Mouse (Mus musculus) hindbrain, postnatal 0 days (tissue): ENCODE data around the gene Tmppe. TPM values are rescaled to one million over a fixed set of nuclear protein-coding genes. Genes with fewer than 3 reads are reported as not detected.

ENCODE experiments used
- ATAC-seq: fragments of 200-750 bp; cut with Nextera tagmentation; 2 replicates; pipeline ENCODE4 v1.8.0; 2017; ENCODE audit warnings: mild to moderate bottlenecking, moderate TSS enrichment, moderate library complexity
- DNase-seq: peaks from one replicate; pipeline ENCODE4 v3.0.0-alpha.2; 2015; ENCODE audit warnings: low spot score
- H3K27ac ChIP-seq: fragments of 300-500 bp; sonication (generic); 2 replicates; pipeline ENCODE4 v1.5.1; 2014; ENCODE audit warnings: mild to moderate bottlenecking
- H3K27me3 ChIP-seq: fragments of 300-500 bp; sonication (generic); 2 replicates; pipeline ENCODE4 v1.6.1; 2014; ENCODE audit warnings: low read length, mixed read lengths; ENCODE audit not compliant: insufficient read depth
- H3K36me3 ChIP-seq: fragments of 300-500 bp; sonication (generic); 2 replicates; pipeline ENCODE4 v1.6.1; 2014; ENCODE audit warnings: low read length, mixed read lengths; ENCODE audit not compliant: insufficient read depth
- H3K4me1 ChIP-seq: fragments of 300-500 bp; sonication (generic); 2 replicates; pipeline ENCODE4 v1.6.1; 2014; ENCODE audit warnings: antibody characterized with exemption, low read length, mixed read lengths; ENCODE audit not compliant: insufficient read depth
- H3K4me2 ChIP-seq: fragments of 300-500 bp; sonication (generic); 2 replicates; pipeline ENCODE4 v1.6.1; 2014; ENCODE audit warnings: low read depth, mild to moderate bottlenecking, low read length, moderate library complexity, mixed read lengths
- H3K4me3 ChIP-seq: fragments of 300-500 bp; sonication (generic); 2 replicates; pipeline ENCODE4 v1.5.1; 2014; ENCODE audit warnings: low read length
- H3K9ac ChIP-seq: fragments of 300-500 bp; sonication (generic); replicated peaks from 2 replicates; pipeline ENCODE4 v1.6.1; 2014; ENCODE audit warnings: mild to moderate bottlenecking, low read length, moderate library complexity, mixed read lengths
- H3K9me3 ChIP-seq: fragments of 300-500 bp; sonication (generic); 2 replicates; pipeline ENCODE4 v1.6.1; 2016; ENCODE audit warnings: low read length, mixed read lengths
- CTCF ChIP-seq: IDR thresholded peaks from 2 replicates; pipeline ENCODE4 v1.5.1; 2016; ENCODE audit warnings: antibody characterized with exemption, control low read depth, low read depth
- WGBS: fragments of 180-500 bp; shearing (Covaris S2); extraction: QIAGEN DNeasy Blood & Tissue Kit; methylation state at CpG from one replicate; pipeline ENCODE4 v1.1.7; 2014; 5-methylcytosine and 5-hydroxymethylcytosine counted together
- polyA plus RNA-seq: library from polyadenylated mRNA; unstranded; fragments of >200 nt; fragmentation: Nextera tagmentation; extraction: Ambion mirVana; gene quantifications from 2 replicates; pipeline ENCODE4 v1.2.1, GENCODE M21; 2015
- total RNA-seq: library from RNA; depleted of rRNA; stranded (reverse); fragments of >200 nt; gene quantifications from 2 replicates; pipeline ENCODE4 v1.2.3, GENCODE M21; 2014

Gene Tmppe
- total and polyA plus RNA-seq, 2 experiments from 2014 or later: 7.1 to 9.4 TPM

GRCm38 (mm10) chr9:114440548-114440947 is 39.6 kb downstream of the Tmppe start:
- Histone ChIP-seq H3K4me2 (no peak overlapping the region), H3K9ac (no peak overlapping the region), H3K4me3 (no peak overlapping the region), H3K4me1 (no peaks in the 10 kb centered on the region), H3K9me3 (0 out of 2 replicates have a peak, but pooled peaks cover 3% of the 10 kb centered on the region), H3K27ac (no peak overlapping the region), H3K36me3 (0 out of 2 replicates have a peak, but pooled peaks cover 4% of the 10 kb centered on the region), H3K27me3 (no peaks in the 10 kb centered on the region)
- ATAC-seq (no peak), DNase-seq (no peak)
- WGBS: 89% methylated on average over 10 of the region's 10 CpGs
- no peak for TF ChIP-seq CTCF

GRCm38 (mm10) chr9:114442225-114442624 is 41.3 kb downstream of the Tmppe start:
- no peak for ATAC-seq
- H3K4me1 ChIP-seq: no peaks in the 10 kb centered on the region
- TF ChIP-seq CTCF: no peak
- H3K36me3 ChIP-seq: 0 out of 2 replicates have a peak, but pooled peaks cover 4% of the 10 kb centered on the region
- no peak overlapping the region for H3K4me2 ChIP-seq
- no peak overlapping the region for H3K4me3 ChIP-seq
- no peak overlapping the region for H3K9ac ChIP-seq
- H3K27me3 ChIP-seq: no peaks in the 10 kb centered on the region
- no peaks in the 10 kb centered on the region for H3K9me3 ChIP-seq
- 91% methylated on average over 9 of the region's 9 CpGs for WGBS
- DNase-seq: no peak
- no peak overlapping the region for H3K27ac ChIP-seq

GRCm38 (mm10) chr9:114442893-114443292 is 42.0 kb downstream of the Tmppe start:
- 85% methylated on average over 9 of the region's 9 CpGs for WGBS

GRCm38 (mm10) chr9:114443351-114443750 is 42.4 kb downstream of the Tmppe start:
- Histone ChIP-seq H3K27me3 (no peaks in the 10 kb centered on the region), H3K36me3 (0 out of 2 replicates have a peak, but pooled peaks cover 4% of the 10 kb centered on the region)
- no peak for ATAC-seq

More at GRCm38 (mm10) chr9:114442893-114443292, 42.0 kb downstream of the Tmppe start:
- Histone ChIP-seq H3K4me1 (no peaks in the 10 kb centered on the region), H3K9me3 (no peaks in the 10 kb centered on the region), H3K27ac (no peak overlapping the region), H3K9ac (no peak overlapping the region), H3K36me3 (0 out of 2 replicates have a peak, but pooled peaks cover 4% of the 10 kb centered on the region), H3K4me3 (no peak overlapping the region), H3K27me3 (no peaks in the 10 kb centered on the region), H3K4me2 (no peak overlapping the region)
- ATAC-seq (no peak), DNase-seq (no peak)
- no peak for TF ChIP-seq CTCF

GRCm38 (mm10) chr9:114446887-114447286 is 46.0 kb downstream of the Tmppe start:
- no peak for DNase-seq
- Histone ChIP-seq H3K4me3 (no peak overlapping the region), H3K4me2 (no peak overlapping the region), H3K27ac (no peak overlapping the region), H3K27me3 (no peaks in the 10 kb centered on the region), H3K9ac (no peak overlapping the region), H3K36me3 (0 out of 2 replicates have a peak, but pooled peaks cover 4% of the 10 kb centered on the region), H3K9me3 (no peaks in the 10 kb centered on the region), H3K4me1 (no peaks in the 10 kb centered on the region)
- no peak for ATAC-seq
- WGBS: 94% methylated on average over 8 of the region's 8 CpGs
- TF ChIP-seq CTCF: no peak

More at GRCm38 (mm10) chr9:114443351-114443750, 42.4 kb downstream of the Tmppe start:
- DNase-seq: no peak
- Histone ChIP-seq H3K9me3 (no peaks in the 10 kb centered on the region), H3K27ac (no peak overlapping the region), H3K4me2 (no peak overlapping the region), H3K9ac (no peak overlapping the region), H3K4me1 (no peaks in the 10 kb centered on the region), H3K4me3 (no peak overlapping the region)
- WGBS: 95% methylated on average over 8 of the region's 8 CpGs
- TF ChIP-seq CTCF: no peak

GRCm38 (mm10) chr9:114448700-114449099 is 47.8 kb downstream of the Tmppe start:
- Histone ChIP-seq H3K27ac (no peak overlapping the region), H3K27me3 (no peaks in the 10 kb centered on the region), H3K36me3 (no peaks in the 10 kb centered on the region), H3K4me2 (no peak overlapping the region), H3K4me1 (no peaks in the 10 kb centered on the region), H3K4me3 (no peak overlapping the region), H3K9me3 (no peaks in the 10 kb centered on the region), H3K9ac (no peak overlapping the region)
- 90% methylated on average over 5 of the region's 5 CpGs for WGBS
- DNase-seq (no peak), ATAC-seq (no peak)
- TF ChIP-seq CTCF: no peak

- no peaks in the 10 kb centered on the region for H3K9me3 ChIP-seq
- H3K9ac ChIP-seq: no peak overlapping the region
- no peak for TF ChIP-seq CTCF
- no peak overlapping the region for H3K27ac ChIP-seq
- DNase-seq: no peak
- 91% methylated on average over 13 of the region's 13 CpGs for WGBS
- no peaks in the 10 kb centered on the region for H3K27me3 ChIP-seq
- no peaks in the 10 kb centered on the region for H3K36me3 ChIP-seq
- no peaks in the 10 kb centered on the region for H3K4me1 ChIP-seq
- no peak overlapping the region for H3K4me3 ChIP-seq
- H3K4me2 ChIP-seq: no peak overlapping the region
- no peak for ATAC-seq
Measured at GRCm38 (mm10) chr9:114449120-114449754, 48.3 kb downstream of the Tmppe start.
